Mouse (Mus musculus) bone marrow, adult 2 months (tissue): ENCODE measurements at regions not wholly inside any gene's neighbourhood (a gene's known extent, or its start where the extent isn't known, plus 50 kb on each side); places are given as distances from the start of the nearest gene placed in this dataset.

Experiments used
- CTCF ChIP-seq: fragments of 200-500 bp; IDR thresholded peaks from 2 replicates; pipeline ENCODE4 v1.5.1; 2011; ENCODE audit warnings: low read length, control low read depth; ENCODE audit not compliant: control insufficient read depth, insufficient read depth
- POLR2A ChIP-seq: fragments of 200-500 bp; IDR thresholded peaks from 2 replicates; pipeline ENCODE4 v1.6.1; 2011; ENCODE audit warnings: low read depth, mild to moderate bottlenecking, control low read depth, low read length, borderline replicate concordance; ENCODE audit not compliant: control insufficient read depth

DNA sequence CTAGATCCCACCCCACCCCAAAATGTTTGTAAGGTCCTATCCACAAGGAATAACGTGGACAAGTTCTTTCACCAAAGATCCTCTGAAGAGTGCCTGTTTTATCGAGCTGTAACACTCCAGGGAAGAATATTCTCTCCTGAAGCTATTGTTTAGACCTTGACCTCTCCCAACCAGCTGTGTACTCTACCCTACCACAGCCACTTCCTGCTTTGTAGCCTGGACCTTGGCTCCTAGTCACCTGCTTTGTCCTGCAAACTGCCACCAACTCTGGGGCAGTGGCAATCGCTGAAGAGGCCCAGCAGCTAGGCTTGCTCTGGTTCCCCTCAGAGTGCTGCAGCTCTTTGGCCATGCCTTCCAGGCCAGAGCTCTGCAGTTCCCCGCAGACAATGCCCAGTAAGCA, 239.1 kb downstream of the Hace1 start:
- TF ChIP-seq CTCF (no peak), POLR2A (no peak)
